Mouse (Mus musculus) testis, adult 2 months (tissue): ENCODE results near the gene Olfr549. TPM values are rescaled to one million over a fixed set of nuclear protein-coding genes. Genes with fewer than 3 reads are reported as not detected.
A peak's percentile ranks its signal among the peaks of the same experiment; 100 is the strongest.

Experiments used
- H3K27ac ChIP-seq: fragments of 200-500 bp; 2 replicates; pipeline ENCODE4 v1.5.1; 2012; ENCODE audit warnings: low read depth, low read length; ENCODE audit not compliant: control insufficient read depth, insufficient read depth
- H3K27me3 ChIP-seq: fragments of 200-500 bp; 2 replicates; pipeline ENCODE4 v1.6.1; 2012; ENCODE audit warnings: mild to moderate bottlenecking, low read length, moderate library complexity; ENCODE audit not compliant: control insufficient read depth, insufficient read depth
- H3K36me3 ChIP-seq: fragments of 200-500 bp; 2 replicates; pipeline ENCODE4 v1.6.1; 2012; ENCODE audit warnings: mild to moderate bottlenecking, low read length; ENCODE audit not compliant: control insufficient read depth, insufficient read depth
- H3K4me1 ChIP-seq: fragments of 200-500 bp; 2 replicates; pipeline ENCODE4 v1.6.1; 2012; ENCODE audit warnings: low read length; ENCODE audit not compliant: control insufficient read depth, insufficient read depth
- H3K4me3 ChIP-seq: fragments of 200-500 bp; 2 replicates; pipeline ENCODE4 v1.5.1; 2012; ENCODE audit warnings: low read depth, mild to moderate bottlenecking, low read length, moderate library complexity, mixed read lengths; ENCODE audit not compliant: control insufficient read depth
- CTCF ChIP-seq: fragments of 200-500 bp; IDR thresholded peaks from 2 replicates; pipeline ENCODE4 v1.5.1; 2012; ENCODE audit warnings: low read depth, mild to moderate bottlenecking, inconsistent platforms, low read length, moderate library complexity; ENCODE audit not compliant: control insufficient read depth, insufficient read depth, insufficient replicate concordance
- POLR2A ChIP-seq: fragments of 200-500 bp; IDR thresholded peaks from 2 replicates; pipeline ENCODE4 v1.6.1; 2012; ENCODE audit warnings: low read depth, mild to moderate bottlenecking, inconsistent platforms, low read length, moderate library complexity; ENCODE audit not compliant: control insufficient read depth
- polyA plus RNA-seq: library from polyadenylated mRNA; depleted of rRNA; stranded (reverse); fragments of >200 nt; gene quantifications from 2 replicates; pipeline ENCODE4 v1.2.3, GENCODE M21; 2012

Gene Olfr549
- polyA plus RNA-seq, 1 experiment, result not detected

DNA sequence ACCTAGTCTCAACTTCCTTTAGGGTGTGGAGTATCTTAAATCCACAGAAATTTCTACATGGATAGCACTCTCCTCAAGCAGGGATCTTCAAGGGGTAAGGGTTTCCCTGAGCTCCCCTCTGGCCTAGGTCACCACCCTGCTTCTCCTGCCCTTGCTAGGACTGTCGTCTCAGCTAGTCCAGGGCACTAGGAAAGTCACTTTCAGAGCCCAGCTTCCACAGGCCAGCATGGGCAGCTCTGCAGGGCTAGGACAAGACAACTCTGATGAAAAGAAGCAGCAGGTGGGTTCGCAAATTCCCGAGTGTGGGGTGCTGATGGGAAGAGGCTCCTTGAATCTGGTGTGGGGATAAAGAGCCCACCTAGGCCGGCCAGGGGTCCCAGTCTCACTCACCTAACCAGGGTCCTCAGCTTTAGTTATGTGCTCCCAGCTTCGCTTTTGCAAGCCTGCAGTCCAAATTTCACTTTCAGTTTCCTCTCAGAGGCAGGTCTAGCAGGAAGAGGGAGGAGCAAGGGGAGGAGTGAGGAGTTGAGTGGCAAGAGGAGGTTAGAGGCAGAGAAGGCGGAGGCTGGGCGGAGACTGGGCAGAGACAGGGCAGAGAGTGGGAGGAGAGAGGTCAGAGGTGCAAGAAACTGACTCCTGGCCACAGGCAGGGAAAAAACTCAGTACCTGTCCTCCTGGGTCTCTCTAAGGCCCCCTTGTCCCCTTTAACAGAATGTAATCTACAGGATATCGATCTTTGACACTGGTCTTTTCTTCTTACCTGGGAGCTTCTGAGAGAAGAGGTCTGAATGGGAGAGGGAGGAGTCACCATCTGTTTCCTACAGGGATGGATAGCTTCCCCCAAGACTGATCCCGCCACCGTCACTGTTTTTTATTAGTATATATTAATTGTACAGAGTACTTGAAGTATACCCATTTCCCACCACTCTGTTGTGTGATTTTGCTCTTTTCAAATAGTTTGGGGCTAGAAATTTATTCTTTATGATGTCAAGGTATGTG lies 15.6 kb downstream of the Olfr549 start, which contains the start of gene Trim21:
Gene Trim21, minus strand, starts transcription at position 488 of the 999 bp plus-strand sequence.
- Histone ChIP-seq H3K27ac (0 out of 2 replicates have a peak within 1 kb of the TSS, but pooled peaks have one; percentile 13), H3K4me1 (no peaks in the 10 kb centered on the region), H3K36me3 (no peaks in the 10 kb centered on the region), H3K27me3 (no peaks in the 10 kb centered on the region), H3K4me3 (peak within 1 kb of the TSS; percentile 87)
- TF ChIP-seq POLR2A (no peak), CTCF (no peak)

GRCm38 (mm10) chr7:102566219-102566618 lies 16.5 kb downstream of the Olfr549 start:
- H3K4me1 ChIP-seq, result no peaks in the 10 kb centered on the region
- no peaks in the 10 kb centered on the region for H3K27me3 ChIP-seq
- H3K36me3 ChIP-seq, result no peaks in the 10 kb centered on the region
- no peak overlapping the region for H3K4me3 ChIP-seq
- H3K27ac ChIP-seq, result no peak overlapping the region
- TF ChIP-seq CTCF (no peak), POLR2A (no peak)

GRCm38 (mm10) chr7:102571142-102571541 lies 21.5 kb downstream of the Olfr549 start, which contains the start of gene Olfr550:
Gene Olfr550, plus strand, starts transcription at chr7:102571442.
- Histone ChIP-seq H3K36me3 (no peaks in the 10 kb centered on the region), H3K4me1 (no peaks in the 10 kb centered on the region), H3K27ac (no peak within 1 kb of the TSS), H3K27me3 (no peaks in the 10 kb centered on the region), H3K4me3 (no peak within 1 kb of the TSS)
- TF ChIP-seq POLR2A (no peak), CTCF (no peak)

- no peaks in the 10 kb centered on the region for H3K27me3 ChIP-seq
- TF ChIP-seq POLR2A, result no peak
- no peak for TF ChIP-seq CTCF
- H3K27ac ChIP-seq, result no peak overlapping the region
- no peak overlapping the region for H3K4me3 ChIP-seq
- H3K36me3 ChIP-seq, result no peaks in the 10 kb centered on the region
- H3K4me1 ChIP-seq, result no peaks in the 10 kb centered on the region
These were observed 23.6 kb downstream of the Olfr549 start for GRCm38 (mm10) chr7:102573174-102573830.

GRCm38 (mm10) chr7:102575998-102576397 lies 26.3 kb downstream of the Olfr549 start:
- TF ChIP-seq CTCF, result no peak
- TF ChIP-seq POLR2A, result no peak
- no peaks in the 10 kb centered on the region for H3K36me3 ChIP-seq

GRCm38 (mm10) chr7:102591786-102592185 lies 42.1 kb downstream of the Olfr549 start, which contains the start of gene Olfr551:
Gene Olfr551, minus strand, starts transcription at chr7:102591886.
- Histone ChIP-seq H3K27ac (no peak within 1 kb of the TSS), H3K4me3 (no peak within 1 kb of the TSS), H3K27me3 (no peaks in the 10 kb centered on the region), H3K36me3 (no peaks in the 10 kb centered on the region), H3K4me1 (no peaks in the 10 kb centered on the region)
- TF ChIP-seq POLR2A (no peak), CTCF (no peak)

More at GRCm38 (mm10) chr7:102575998-102576397, 26.3 kb downstream of the Olfr549 start:
- Histone ChIP-seq H3K27me3 (no peaks in the 10 kb centered on the region), H3K4me3 (no peak overlapping the region), H3K4me1 (no peaks in the 10 kb centered on the region), H3K27ac (no peak overlapping the region)
